Mouse (Mus musculus): Measurements from ENCODE around the gene Mmgt2.

Mmgt2 gene

GRCm38 (mm10) chr11:62708252-62708651, 59.8 kb downstream of the Mmgt2 start:
- DNase-seq: no peak

DNA sequence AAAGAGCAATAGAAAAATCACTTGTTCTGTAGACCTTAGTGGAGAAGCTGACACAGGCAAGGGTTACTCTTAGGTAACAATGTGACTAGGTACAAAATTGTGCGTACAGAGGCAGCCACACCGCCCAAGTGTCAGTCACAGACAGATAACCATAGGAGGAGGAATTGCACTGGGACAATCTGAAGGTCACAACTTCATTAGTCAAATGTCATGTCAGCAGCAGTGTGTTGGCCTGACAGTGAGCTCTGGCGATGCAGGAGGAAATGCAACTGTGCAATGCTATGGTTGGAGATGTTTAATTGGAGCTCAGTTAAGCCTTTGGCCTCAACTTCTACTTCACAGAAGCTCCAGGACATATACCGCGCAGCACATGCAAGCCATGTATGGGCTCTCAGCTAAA, 62.2 kb downstream of the Mmgt2 start:
- DNase-seq: no peak
